Mouse (Mus musculus): ENCODE measurements around the gene Npb. TPM values are rescaled to one million over a fixed set of nuclear protein-coding genes. Genes with fewer than 3 reads are reported as not detected.
"Not testable (repeated sequence)": the region's sequence is repeated elsewhere in the genome, so short reads cannot be mapped to it uniquely, and the experiment has no call there.

Gene Npb
- total RNA-seq, 2 experiments from 2014 or later = 1.4 TPM; not detected in 1

- intact Hi-C loops (cut with DNase I) = no loop called here
- DNase-seq = peak; percentile 75
Measured at GRCm38 (mm10) chr11:120579316-120580107, 28.8 kb upstream of the Npb start.

GRCm38 (mm10) chr11:120580190-120580589, 28.1 kb upstream of the Npb start:
- DNase-seq = no peak
- intact Hi-C loops (cut with DNase I) = no loop called here

- intact Hi-C loops (cut with DNase I) = no loop called here
- no peak for DNase-seq
Measured at GRCm38 (mm10) chr11:120580871-120581331, 27.4 kb upstream of the Npb start.

GRCm38 (mm10) chr11:120581490-120582267, 26.6 kb upstream of the Npb start, which contains the start of gene Arhgdia:
TSS of gene Arhgdia (minus strand) at chr11:120581624.
- DNase-seq = peak; percentile 92
- intact Hi-C loops (cut with DNase I) = no loop called here

- intact Hi-C loops (cut with DNase I) = no loop called here
- no peak for DNase-seq
Measured at GRCm38 (mm10) chr11:120582268-120582981, 25.9 kb upstream of the Npb start.

GRCm38 (mm10) chr11:120582982-120583293, 25.3 kb upstream of the Npb start:
- DNase-seq; intact Hi-C loops (cut with DNase I): not testable (repeated sequence)

GRCm38 (mm10) chr11:120583937-120584336, 24.3 kb upstream of the Npb start:
- DNase-seq = no peak
- intact Hi-C loops (cut with DNase I) = no loop called here

GRCm38 (mm10) chr11:120588531-120588930, 19.7 kb upstream of the Npb start:
- intact Hi-C loops (cut with DNase I) = no loop called here

GRCm38 (mm10) chr11:120597240-120598235, 10.7 kb upstream of the Npb start:
- intact Hi-C loops (cut with DNase I) = no loop called here
- DNase-seq = no peak

More at GRCm38 (mm10) chr11:120588531-120588930, 19.7 kb upstream of the Npb start:
- no peak for DNase-seq

GRCm38 (mm10) chr11:120598283-120598989, 9.8 kb upstream of the Npb start, which contains the start of the genes Alyref and Anapc11:
TSS of gene Alyref (minus strand) at chr11:120598365.
TSS of gene Anapc11 (plus strand) at chr11:120598421.
- DNase-seq = peak; percentile 94
- intact Hi-C loops (cut with DNase I) = no loop called here

GRCm38 (mm10) chr11:120598990-120599549, 9.2 kb upstream of the Npb start:
- DNase-seq = no peak
- intact Hi-C loops (cut with DNase I) = no loop called here

- DNase-seq = no peak
- intact Hi-C loops (cut with DNase I) = no loop called here
Measured at GRCm38 (mm10) chr11:120600716-120601115, 7.6 kb upstream of the Npb start.

- intact Hi-C loops (cut with DNase I) = no loop called here
- no peak for DNase-seq
Measured at GRCm38 (mm10) chr11:120603545-120603944, 4.7 kb upstream of the Npb start.

- intact Hi-C loops (cut with DNase I) = no loop called here
- no peak for DNase-seq
Measured at GRCm38 (mm10) chr11:120605667-120606066, 2.6 kb upstream of the Npb start.

GRCm38 (mm10) chr11:120606764-120607163, 1.5 kb upstream of the Npb start:
- intact Hi-C loops (cut with DNase I) = no loop called here
- DNase-seq = no peak

GRCm38 (mm10) chr11:120609250-120609649, 973 bp downstream of the Npb start:
- intact Hi-C loops (cut with DNase I) = no loop called here
- no peak for DNase-seq

GRCm38 (mm10) chr11:120610477-120611046, 2.3 kb downstream of the Npb start:
- DNase-seq = no peak
- intact Hi-C loops (cut with DNase I) = loop anchor here (10.0 kb wide), 1 partner anchor 174 kb away; the partner anchor contains the start of genes Gps1 and Rfng

- intact Hi-C loops (cut with DNase I) = loop anchor here (10.0 kb wide), 1 partner anchor 172 kb away; the partner anchor contains the start of genes Gps1 and Rfng
- DNase-seq = peak; percentile 88
Measured at GRCm38 (mm10) chr11:120612763-120613162, 4.5 kb downstream of the Npb start.

Data from left cerebral cortex, postnatal 4 days (tissue).